Mouse (Mus musculus): ENCODE results near the gene Fam166a. TPM values are rescaled to one million over a fixed set of nuclear protein-coding genes. Genes with fewer than 3 reads are reported as not detected.
A peak's percentile ranks its signal among the peaks of the same experiment; 100 is the strongest.
"Not testable (repeated sequence)": the region's sequence is repeated elsewhere in the genome, so short reads cannot be mapped to it uniquely, and the experiment has no call there.

The Fam166a gene
- polyA plus RNA-seq, 1 experiment from 2014 or later, result 1.6 TPM

GRCm38 (mm10) chr2:25256443-25257109, 38.0 kb downstream of the Fam166a start:
- WGBS, result 62% methylated on average over 12 of the region's 12 CpGs
- Histone ChIP-seq H3K4me1 (peaks cover 17% of the 10 kb centered on the region), H3K9ac (replicated peaks) (peak overlapping the region; percentile 87; the same call in 1 of the 2 replicates)

GRCm38 (mm10) chr2:25257250-25257649, 38.7 kb downstream of the Fam166a start:
- not testable (repeated sequence) for H3K36me3 ChIP-seq; H3K9ac ChIP-seq (replicated peaks); H3K4me3 ChIP-seq; H3K4me2 ChIP-seq (replicated peaks); ATAC-seq (ENCODE audit: low FRiP score, low read depth); H3K27me3 ChIP-seq; H3K27ac ChIP-seq (replicated peaks); H3K9me3 ChIP-seq
- WGBS, result 85% methylated on average over 5 of the region's 5 CpGs
- peaks cover 21% of the 10 kb centered on the region for H3K4me1 ChIP-seq

More at GRCm38 (mm10) chr2:25256443-25257109, 38.0 kb downstream of the Fam166a start:
- Histone ChIP-seq H3K36me3 (peaks cover 11% of the 10 kb centered on the region), H3K4me2 (replicated peaks) (peak overlapping the region; percentile 98), H3K4me3 (peak overlapping the region; percentile 99)
- H3K27me3 ChIP-seq; ATAC-seq (ENCODE audit: low FRiP score, low read depth); H3K9me3 ChIP-seq; H3K27ac ChIP-seq (replicated peaks): not testable (repeated sequence)

GRCm38 (mm10) chr2:25258887-25259286, 40.3 kb downstream of the Fam166a start:
- no peak for ATAC-seq (ENCODE audit: low FRiP score, low read depth)
- WGBS, result 44% methylated on average over 2 of the region's 2 CpGs
- H3K27me3 ChIP-seq, result peaks cover 12% of the 10 kb centered on the region
- H3K9ac ChIP-seq (replicated peaks), result no peak overlapping the region
- no peak overlapping the region for H3K4me2 ChIP-seq (replicated peaks)
- no peaks in the 10 kb centered on the region for H3K9me3 ChIP-seq
- no peak overlapping the region for H3K27ac ChIP-seq (replicated peaks)
- peaks cover 32% of the 10 kb centered on the region for H3K4me1 ChIP-seq
- H3K36me3 ChIP-seq, result no peaks in the 10 kb centered on the region
- H3K4me3 ChIP-seq, result no peak overlapping the region

DNA sequence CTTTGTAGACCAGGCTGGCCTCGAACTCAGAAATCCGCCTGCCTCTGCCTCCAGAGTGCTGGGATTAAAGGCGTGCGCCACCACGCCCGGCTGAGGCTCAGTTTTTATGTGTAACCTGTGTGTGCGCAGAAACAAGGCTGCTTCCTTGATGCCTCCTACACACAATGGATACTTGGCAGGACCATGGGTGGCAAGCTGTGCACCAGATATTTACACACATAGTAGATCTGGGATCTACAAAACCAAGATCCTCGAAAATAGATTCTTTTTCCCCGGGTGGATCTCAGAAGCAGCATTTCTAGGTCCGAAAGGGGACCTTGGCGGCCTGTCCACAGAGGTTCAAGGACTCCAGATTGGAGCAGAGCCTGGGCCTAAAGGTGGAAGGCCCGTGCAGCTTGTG, 43.3 kb downstream of the Fam166a start:
- peaks cover 43% of the 10 kb centered on the region for H3K4me1 ChIP-seq
- H3K9ac ChIP-seq (replicated peaks), result peak overlapping the region; percentile 38; the same call in 1 of the 2 replicates

DNA sequence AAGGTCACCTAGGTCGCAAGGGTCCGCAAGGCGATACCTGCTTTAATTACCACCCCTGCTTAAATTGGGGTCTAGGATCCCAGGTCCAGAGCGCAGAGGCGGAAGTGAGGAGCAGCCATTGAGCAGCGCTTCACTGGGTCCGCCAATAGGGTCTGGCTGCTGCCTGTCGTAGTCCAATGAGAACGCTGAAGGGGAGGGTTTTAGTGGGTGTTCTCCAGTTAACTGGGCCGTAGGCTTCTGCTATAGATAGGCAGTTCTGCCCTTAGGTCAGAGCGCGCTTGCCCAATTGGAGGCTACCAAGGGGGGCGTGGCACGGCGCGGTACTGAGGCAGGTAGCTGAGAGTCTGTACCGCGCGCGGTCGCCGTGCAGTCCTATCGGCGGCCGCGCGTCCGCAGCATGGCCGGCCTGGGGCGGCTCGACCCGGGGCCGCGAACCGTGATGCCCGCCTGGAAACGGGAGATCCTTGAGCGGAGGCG, 43.8 kb downstream of the Fam166a start, which contains the start of gene Tprn:
Gene Tprn (plus strand): TSS at position 328 of the 477 bp plus-strand sequence.
- Histone ChIP-seq H3K9ac (replicated peaks) (peak within 1 kb of the TSS; percentile 66), H3K4me2 (replicated peaks) (peak within 1 kb of the TSS; percentile 99), H3K9me3 (no peaks in the 10 kb centered on the region), H3K27me3 (peaks cover 30% of the 10 kb centered on the region), H3K27ac (replicated peaks) (peak within 1 kb of the TSS; percentile 56), H3K4me1 (peaks cover 48% of the 10 kb centered on the region), H3K4me3 (peak within 1 kb of the TSS; percentile 82), H3K36me3 (no peaks in the 10 kb centered on the region)
- ATAC-seq (ENCODE audit: low FRiP score, low read depth), result peak; percentile 99
- under 1% methylated on average over 39 of the region's 39 CpGs for WGBS

More for the DNA sequence above, 43.3 kb downstream of the Fam166a start:
- H3K27ac ChIP-seq (replicated peaks), result peak overlapping the region; percentile 52; the same call in 1 of the 2 replicates
- 45% methylated on average over 12 of the region's 12 CpGs for WGBS
- peak overlapping the region; percentile 99 for H3K4me2 ChIP-seq (replicated peaks)
- peak overlapping the region; percentile 82 for H3K4me3 ChIP-seq
- H3K27me3 ChIP-seq, result peaks cover 30% of the 10 kb centered on the region
- ATAC-seq (ENCODE audit: low FRiP score, low read depth), result no peak
- H3K9me3 ChIP-seq, result no peaks in the 10 kb centered on the region
- no peaks in the 10 kb centered on the region for H3K36me3 ChIP-seq

DNA sequence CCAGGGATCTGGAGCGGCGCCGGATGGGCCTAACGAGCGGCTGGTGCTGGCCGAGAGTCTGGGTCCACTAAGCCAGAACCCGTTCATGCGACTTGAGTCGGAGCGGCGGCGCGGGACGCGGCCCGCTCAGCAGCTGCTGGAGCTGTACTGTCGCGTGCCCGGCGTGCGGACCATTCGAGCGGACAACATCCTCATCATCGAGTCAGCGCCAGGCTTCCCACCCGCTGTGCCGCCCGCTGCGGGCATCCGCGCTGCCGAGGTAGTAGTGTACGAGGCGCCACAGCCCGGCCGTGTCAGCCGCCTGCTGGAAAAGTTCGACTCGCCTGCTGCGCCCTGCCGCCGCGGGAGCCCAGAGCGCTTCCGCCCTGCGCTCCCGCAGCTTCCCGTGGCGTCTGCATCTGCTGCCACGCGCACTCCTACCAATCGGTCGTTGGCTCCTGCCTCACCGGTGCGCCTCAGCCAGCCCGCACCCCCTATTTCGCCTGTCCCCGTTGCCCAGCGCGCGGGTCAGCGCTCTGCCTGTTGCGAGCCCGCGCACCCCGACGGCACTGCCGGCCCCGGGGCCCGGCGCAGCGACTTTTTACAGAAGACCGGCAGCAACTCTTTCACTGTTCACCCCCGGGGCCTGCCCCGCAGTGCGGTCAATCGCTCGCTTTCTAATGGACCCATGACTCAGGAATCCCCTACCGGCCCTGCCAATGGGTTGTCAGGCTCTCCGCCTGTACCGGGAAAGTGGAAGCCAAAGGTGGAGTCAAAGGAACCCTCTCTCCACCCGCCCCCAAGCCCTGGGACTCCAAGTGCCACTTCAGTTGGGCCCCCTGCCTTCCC, 44.5 kb downstream of the Fam166a start:
- Histone ChIP-seq H3K4me1 (peaks cover 53% of the 10 kb centered on the region), H3K27me3 (peaks cover 30% of the 10 kb centered on the region), H3K36me3 (peaks cover under 1% of the 10 kb centered on the region; the same call in 1 of the 2 replicates), H3K4me2 (replicated peaks) (peak overlapping the region; percentile 99), H3K27ac (replicated peaks) (peak overlapping the region; percentile 56; the same call in 1 of the 2 replicates), H3K9ac (replicated peaks) (peak overlapping the region; percentile 66), H3K9me3 (no peaks in the 10 kb centered on the region), H3K4me3 (peak overlapping the region; percentile 82)
- ATAC-seq (ENCODE audit: low FRiP score, low read depth), result no peak
- WGBS, result 1% methylated on average over 72 of the region's 82 CpGs

- Histone ChIP-seq H3K9ac (replicated peaks) (peak overlapping the region; percentile 66), H3K9me3 (no peaks in the 10 kb centered on the region), H3K4me1 (peaks cover 54% of the 10 kb centered on the region), H3K4me2 (replicated peaks) (peak overlapping the region; percentile 99), H3K4me3 (peak overlapping the region; percentile 82), H3K36me3 (peaks cover 7% of the 10 kb centered on the region; the same call in 1 of the 2 replicates), H3K27ac (replicated peaks) (no peak overlapping the region), H3K27me3 (peaks cover 30% of the 10 kb centered on the region)
- ATAC-seq (ENCODE audit: low FRiP score, low read depth), result no peak
- WGBS, result 18% methylated on average over 12 of the region's 12 CpGs
These were observed 45.2 kb downstream of the Fam166a start for GRCm38 (mm10) chr2:25263623-25264285.

DNA sequence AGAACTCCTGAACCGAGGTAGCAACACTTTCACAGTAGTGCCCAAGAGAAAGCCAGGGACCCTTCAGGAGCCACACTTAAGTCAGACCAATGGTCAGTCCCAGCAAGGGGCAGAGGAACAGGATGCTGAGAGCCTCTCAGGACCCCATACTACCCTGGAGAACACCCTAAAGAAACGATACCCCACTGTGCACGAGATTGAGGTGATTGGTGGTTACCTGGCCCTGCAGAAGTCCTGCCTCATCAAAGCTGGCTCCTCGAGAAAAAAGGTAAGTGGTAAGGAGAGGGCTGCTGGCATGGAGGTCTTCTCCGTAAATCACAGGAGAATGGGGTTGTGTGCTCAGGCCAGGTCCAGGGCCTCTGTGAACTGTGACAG, 45.7 kb downstream of the Fam166a start:
- ATAC-seq (ENCODE audit: low FRiP score, low read depth), result no peak
- Histone ChIP-seq H3K4me3 (peak overlapping the region; percentile 82; the same call in 1 of the 2 replicates), H3K4me2 (replicated peaks) (peak overlapping the region; percentile 99; the same call in 1 of the 2 replicates), H3K27me3 (peaks cover 30% of the 10 kb centered on the region), H3K4me1 (peaks cover 54% of the 10 kb centered on the region), H3K36me3 (peaks cover 13% of the 10 kb centered on the region; the same call in 1 of the 2 replicates), H3K9ac (replicated peaks) (peak overlapping the region; percentile 66), H3K9me3 (no peaks in the 10 kb centered on the region), H3K27ac (replicated peaks) (no peak overlapping the region)
- WGBS, result 76% methylated on average over 5 of the region's 5 CpGs

GRCm38 (mm10) chr2:25264851-25265250, 46.3 kb downstream of the Fam166a start:
- Histone ChIP-seq H3K27ac (replicated peaks) (no peak overlapping the region), H3K27me3 (peaks cover 30% of the 10 kb centered on the region), H3K4me3 (no peak overlapping the region), H3K36me3 (peaks cover 16% of the 10 kb centered on the region; the same call in 1 of the 2 replicates), H3K4me1 (peaks cover 54% of the 10 kb centered on the region), H3K9me3 (no peaks in the 10 kb centered on the region), H3K4me2 (replicated peaks) (0 out of 2 replicates have a peak overlapping the region, but pooled peaks have one; percentile 99), H3K9ac (replicated peaks) (0 out of 2 replicates have a peak overlapping the region, but pooled peaks have one; percentile 24)
- 82% methylated on average over 3 of the region's 3 CpGs for whole genome bisulfite sequencing
- no peak for ATAC-seq (ENCODE audit: low FRiP score, low read depth)

- Histone ChIP-seq H3K9ac (replicated peaks) (no peak overlapping the region), H3K4me2 (replicated peaks) (peak overlapping the region; percentile 21; the same call in 1 of the 2 replicates), H3K4me3 (peak overlapping the region; percentile 4; the same call in 1 of the 2 replicates), H3K27ac (replicated peaks) (no peak overlapping the region), H3K27me3 (peaks cover 30% of the 10 kb centered on the region), H3K36me3 (peaks cover 16% of the 10 kb centered on the region; the same call in 1 of the 2 replicates), H3K9me3 (no peaks in the 10 kb centered on the region), H3K4me1 (peaks cover 61% of the 10 kb centered on the region)
- ATAC-seq (ENCODE audit: low FRiP score, low read depth), result no peak
- WGBS, result 64% methylated on average over 6 of the region's 6 CpGs
These were observed 47.5 kb downstream of the Fam166a start for GRCm38 (mm10) chr2:25265897-25266656.
